Mouse (Mus musculus) c-Kit-positive CD71-positive TER-119-negative erythroid progenitor cells, embryonic 14.5 days (primary cell): ENCODE measurements around the gene Ice1.

Experiments used
- DNase-seq: peaks from one replicate; pipeline ENCODE4 v3.0.0-alpha.2; 2013; ENCODE audit warnings: low read depth

The Ice1 gene

DNA sequence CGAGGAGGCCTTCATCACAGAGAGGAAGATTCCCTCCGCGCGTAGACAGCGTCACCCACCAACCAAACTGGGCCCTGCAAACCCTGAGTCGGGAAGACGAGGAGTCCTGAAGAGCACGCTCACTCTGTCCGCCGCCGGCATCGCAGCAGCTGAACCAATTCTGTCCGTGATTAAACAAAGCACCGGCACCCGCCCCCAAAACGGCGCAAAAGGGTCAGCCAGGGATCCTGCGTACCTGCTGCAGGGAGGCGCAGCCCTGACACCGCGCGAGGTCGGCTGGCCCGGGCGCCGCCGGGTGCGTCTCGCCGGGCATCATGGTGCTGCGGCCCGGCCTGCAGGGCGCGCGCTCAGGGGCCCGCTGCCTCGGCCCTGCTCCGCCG lies at the start of gene Ice1:
Gene Ice1 (minus strand): TSS at position 353 of the 380 bp plus-strand sequence.
- DNase-seq = peak; percentile 24

DNA sequence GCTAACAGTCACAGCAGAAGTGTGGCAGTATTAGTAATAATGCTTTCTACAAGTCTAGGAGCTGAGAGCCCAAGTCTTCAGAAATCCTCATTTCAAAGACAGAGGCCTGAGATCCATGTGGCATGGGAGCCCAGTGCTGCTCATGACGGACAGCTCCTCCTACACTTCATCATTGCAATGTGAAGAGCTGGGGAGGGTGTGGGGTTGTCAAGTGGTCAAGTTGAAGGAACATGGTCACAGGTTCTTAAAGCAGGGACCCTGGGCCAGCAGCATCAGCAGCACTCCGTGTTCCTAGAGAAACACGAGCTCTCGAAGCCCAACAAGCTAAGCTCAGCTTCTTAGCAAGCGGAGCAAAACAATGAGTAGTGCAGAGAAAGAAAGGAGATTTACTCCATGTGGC lies 48.4 kb upstream of the Ice1 start:
- DNase-seq = no peak

DNA sequence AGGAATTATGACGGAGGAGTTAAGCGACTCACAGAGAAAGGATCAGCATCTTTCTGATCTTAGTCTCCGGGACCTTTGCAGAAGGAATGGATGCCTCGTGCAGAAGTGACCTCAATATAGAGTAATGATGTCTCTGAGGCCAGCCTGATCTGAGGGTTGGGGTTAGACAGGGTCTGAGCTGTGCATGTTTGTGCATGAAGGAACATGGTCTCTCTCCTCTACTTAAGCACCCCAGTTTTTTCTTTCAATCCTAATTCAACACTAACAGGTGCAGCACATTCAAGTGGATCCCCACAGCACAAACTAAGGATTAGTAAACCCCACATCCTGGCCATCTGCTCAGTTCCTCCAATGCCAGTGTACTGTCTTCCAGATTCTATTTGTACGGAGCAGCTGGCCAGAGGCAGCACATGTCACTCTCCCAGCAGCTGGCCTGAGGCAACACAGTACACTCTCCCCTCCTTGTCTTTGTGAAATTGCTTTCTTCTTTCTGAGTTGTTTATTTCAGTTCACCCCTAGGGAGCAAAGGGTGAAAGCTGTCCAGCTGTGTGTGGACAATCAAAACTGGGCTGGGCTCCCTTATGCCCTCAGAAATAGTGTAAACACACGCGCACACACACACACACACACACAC lies 47.7 kb upstream of the Ice1 start:
- no peak for DNase-seq

DNA sequence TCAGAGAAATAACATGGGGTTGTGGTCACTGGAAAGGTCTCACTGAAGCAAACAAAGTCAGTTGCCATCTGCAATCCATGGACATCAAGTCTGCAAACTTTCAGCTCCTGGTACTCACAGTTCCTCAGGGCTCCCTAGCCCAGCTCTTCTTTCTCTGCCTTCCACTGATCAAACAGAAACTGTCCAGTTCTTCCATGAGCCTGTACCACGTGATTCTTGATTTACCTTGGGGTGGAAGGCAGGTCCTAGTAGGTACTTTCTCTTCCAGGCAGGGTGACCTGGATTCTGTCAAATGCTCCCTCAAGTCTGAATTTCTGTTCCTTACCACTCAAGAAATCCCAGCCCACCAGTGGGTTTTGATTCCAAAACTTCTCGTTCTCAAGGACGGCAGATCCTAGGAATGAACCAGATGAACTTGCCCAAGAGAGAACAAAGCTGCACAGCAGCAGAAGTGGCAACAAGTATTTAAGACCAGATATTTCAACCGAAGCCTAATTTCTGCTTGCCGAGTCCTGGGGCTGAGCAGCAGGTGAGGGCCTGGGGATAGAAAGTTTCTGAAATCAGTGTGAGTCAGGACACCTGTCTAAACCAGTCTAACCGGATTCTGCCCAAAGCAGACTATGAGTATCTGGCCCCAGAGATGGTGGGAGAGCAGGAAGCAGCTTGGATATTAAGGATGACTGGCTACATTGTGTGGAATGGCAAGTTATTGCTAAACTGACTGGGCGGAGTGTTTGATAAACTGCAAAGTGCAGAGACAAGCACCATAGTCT lies 44.2 kb upstream of the Ice1 start:
- no peak for DNase-seq

DNA sequence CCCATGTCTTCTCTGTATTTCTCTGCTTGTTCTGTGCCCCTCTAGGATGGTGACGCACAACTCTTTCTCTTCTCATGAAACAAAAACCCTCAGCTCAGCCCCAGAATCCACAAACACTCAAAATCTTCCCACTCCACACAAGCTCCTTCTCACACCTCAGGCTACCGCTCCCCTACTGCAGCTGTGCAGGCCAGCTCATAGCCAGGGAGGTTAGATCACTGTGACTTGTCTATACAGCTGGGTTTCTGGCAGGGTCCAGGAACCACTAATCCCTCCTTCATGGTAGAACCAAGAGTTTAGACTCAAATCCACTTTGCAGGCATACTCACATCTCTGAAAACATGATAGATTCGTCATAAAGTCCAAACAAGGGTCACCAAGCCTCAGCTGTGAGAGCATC lies 42.9 kb upstream of the Ice1 start:
- DNase-seq = no peak

DNA sequence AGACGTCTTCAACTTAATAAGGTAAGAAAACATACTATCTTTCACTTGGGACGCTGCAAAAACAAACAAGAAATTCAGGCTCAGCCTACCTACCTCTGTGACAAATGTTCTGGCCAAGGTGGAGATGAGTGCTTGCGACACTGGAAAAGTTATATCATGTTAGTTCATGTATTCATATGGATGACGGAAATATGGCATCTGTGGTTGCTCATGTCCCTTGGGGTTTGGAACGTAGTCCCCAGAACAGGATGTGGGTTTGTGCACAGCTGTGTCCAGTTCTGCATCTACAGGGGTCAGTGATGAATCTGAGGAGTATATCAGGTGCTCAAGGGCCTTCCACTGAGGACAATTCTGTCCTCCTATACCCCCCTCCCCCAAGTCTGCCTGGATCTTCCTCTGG lies 40.3 kb upstream of the Ice1 start:
- no peak for DNase-seq

DNA sequence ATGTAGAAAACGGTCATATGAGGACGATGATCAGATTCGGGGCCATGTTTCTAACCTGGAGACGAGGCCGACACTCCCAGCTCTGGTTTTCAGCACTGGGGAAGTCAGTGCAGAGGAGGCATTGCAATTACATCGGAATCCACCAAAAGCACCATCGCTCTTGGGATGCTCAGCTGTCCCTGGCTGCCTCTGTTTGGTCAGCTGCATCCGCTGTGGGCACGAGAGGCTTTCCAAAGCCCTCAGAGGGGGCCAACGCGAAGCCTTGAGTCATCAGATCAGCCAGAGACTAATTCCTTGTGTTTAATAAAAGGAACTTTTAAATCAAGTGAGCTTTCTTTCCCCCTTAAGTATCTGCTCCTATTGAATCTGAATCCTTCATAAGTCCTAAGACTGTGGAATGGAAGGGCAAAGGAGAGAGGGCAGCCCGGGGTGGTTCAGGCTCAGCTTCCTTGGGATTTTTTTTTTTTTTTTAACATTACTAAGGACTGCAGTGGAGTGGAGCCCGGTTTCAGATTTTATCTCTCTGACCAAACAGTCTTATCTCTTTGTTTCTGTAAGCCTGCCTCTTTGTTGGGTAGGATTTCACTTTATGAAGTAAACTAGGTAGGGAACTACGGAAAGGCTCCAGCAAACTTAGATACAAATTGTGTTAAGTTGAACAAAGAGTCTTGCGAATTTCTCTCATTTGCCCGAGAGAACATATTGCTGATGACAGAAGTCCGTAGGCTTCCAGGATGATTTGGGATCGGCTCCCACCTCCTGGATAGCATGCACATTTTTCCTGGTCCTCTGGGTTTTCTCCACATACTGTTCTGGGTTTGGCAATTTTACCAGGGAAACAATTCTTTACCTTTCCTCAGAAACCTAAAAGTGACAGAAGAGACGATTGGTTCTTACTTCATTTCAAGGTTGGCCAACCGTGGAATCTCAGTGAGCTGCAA lies 39.1 kb upstream of the Ice1 start:
- DNase-seq = no peak

DNA sequence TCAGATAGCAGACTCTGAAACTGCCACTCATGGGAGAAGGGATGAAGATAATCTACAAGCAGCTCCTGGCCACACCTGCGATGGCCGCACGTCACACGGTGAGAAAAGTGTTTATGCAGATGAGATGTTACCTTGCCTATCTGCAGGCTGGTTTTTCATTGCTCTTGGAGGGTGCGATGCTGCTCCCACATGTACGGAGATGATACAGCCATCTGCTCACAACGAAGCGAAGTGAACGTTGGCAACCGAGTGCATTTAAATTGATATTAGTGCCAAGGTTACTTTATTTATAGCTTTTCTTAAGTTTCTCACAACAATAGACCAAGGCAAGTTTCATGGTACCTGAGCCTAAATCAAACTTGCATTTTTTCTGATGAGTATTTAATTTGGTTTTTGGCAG lies 37.6 kb upstream of the Ice1 start:
- DNase-seq = no peak

DNA sequence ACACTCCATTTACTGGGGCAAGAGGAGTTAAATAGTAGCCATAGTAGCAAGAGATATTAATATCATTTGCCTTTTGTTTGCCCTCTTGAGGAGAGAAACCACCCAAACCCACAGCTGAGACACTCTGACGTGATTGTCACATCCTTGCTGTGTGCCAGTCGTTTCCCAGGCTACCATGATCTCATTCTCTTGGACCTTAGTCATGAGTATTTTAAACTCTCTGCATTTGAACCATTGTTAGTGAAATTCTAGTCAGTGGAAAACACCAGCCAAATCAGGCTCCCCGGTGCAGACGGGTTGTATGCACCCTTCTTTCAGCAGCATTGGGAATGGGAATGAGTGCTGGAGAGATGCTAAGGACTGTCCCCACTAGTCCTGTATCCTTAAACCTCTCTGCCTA lies 32.6 kb upstream of the Ice1 start:
- no peak for DNase-seq

DNA sequence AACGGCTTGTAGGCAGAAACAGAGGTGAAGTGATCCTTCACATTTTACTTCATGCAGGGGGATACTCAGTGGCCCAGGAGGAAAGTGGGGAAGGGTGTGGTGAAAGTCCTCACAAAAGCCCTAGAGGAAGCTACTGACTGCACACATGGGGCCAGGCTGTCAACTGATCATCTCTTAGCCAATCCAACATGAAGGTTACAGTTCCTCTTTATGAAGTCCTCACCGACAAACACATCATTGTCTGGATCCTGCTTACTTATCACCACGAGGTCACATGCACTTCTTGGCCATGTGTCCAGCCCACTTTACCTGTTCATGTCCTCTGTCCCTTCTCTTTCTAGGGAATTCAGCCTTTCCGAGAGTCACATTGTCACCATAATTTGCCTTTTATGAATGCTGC lies 22.3 kb upstream of the Ice1 start:
- DNase-seq = no peak

DNA sequence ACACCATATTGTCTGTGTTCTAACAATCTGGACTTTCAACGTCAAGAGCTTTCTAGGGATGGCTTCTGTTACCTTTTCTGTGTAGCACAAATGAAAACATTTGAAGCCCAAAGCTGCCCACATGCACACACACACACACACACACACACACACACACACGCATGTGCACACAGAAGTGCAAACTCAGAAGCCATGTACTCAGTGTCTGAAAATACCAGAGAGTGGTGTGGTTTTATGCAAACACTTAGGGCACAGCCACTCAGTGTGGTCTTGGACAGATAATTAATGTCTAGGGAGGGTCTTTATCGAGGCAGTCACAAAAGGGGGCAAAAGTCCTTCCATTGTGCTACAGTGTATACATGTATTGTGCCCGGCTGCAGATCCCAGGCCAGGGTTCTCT lies 19.3 kb upstream of the Ice1 start:
- DNase-seq = no peak

DNA sequence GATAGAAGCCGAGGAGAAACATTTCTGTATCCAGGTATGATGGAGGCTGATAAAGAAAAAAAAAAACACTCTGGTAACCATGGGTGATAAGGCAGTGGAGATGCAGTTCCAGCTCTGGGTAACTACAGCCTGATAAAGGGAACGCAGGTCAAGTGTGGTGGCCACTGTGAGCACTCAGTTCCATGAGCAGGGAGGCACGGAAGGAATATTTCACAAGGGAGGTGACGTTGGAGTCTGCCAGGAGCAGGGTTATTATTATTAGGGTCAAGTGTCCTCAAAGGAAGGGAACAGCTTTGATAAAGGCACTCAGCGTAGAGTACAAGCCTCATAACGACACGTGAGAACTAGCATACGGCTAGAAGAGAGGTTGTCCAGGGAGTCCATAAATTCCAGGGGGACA lies 18.9 kb upstream of the Ice1 start:
- DNase-seq = no peak

DNA sequence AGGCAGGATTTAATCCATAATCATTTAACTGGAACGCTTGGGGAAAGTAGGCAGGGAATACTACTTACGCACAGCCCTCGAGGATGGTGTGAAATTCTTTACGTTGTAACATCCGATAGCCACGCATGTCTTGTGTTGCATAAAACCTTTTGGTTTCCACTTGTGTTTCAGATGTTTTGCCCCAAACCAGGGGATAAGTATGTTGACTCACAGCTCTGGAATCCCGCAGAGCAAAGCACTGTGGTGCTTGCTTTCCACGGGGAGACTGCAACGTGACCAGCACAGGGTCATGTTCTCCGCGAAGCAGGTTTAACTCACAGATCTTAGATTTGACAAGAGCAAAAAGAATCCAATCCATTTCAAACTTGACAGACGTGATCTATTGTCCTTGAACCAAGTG lies 18.1 kb upstream of the Ice1 start:
- DNase-seq = no peak

DNA sequence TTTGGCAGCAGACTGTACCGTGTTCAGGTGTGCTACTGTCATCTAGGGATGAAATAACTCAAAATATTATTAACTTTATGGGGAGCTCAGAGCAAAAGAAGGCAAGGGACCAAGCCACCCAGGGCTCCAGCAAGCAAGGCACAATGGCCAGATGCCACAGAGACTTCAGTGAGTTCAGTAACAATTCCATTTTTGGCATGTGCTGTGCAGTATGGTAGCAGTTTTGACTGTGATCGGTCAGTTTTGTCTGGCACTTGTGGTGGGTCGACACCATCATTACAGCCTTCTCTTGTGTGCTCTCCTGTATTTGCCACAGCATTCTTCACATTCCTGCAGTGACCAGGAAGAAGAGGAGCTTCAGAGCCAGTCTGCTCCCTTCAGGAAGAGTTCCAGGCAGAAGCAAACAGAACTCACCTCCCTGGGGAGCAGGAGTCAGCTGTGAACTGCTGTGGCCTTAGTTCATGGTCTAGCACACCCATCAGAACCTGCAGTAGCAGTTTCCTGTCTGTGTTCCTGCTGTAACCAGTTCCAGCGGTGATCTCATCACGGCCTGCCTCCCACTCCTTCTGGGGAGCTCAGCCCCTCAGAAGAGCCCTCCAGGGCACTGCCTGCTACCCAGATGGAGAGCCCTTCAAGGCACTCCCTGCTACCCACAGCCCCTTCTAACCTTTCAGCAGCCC lies 16.8 kb upstream of the Ice1 start:
- no peak for DNase-seq

DNA sequence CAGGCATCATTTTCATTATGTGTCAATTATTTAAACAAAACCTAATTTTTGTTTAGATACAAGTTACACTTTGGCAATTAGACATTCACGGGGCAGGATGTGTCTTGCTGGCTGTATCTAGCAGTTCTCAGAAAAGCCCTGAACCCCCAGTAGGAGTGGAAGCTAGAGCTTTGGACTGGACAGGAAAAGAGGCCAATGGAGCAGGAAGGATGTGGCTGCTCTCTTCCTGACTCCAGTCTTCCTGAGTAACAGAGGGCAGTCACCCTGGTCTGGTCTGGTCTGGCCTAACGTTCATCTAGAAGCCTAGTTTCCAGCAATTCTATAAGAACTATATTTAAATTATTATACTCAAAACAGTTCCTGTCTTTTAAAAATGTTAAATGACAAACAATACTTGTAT lies 16.0 kb upstream of the Ice1 start:
- DNase-seq = no peak

DNA sequence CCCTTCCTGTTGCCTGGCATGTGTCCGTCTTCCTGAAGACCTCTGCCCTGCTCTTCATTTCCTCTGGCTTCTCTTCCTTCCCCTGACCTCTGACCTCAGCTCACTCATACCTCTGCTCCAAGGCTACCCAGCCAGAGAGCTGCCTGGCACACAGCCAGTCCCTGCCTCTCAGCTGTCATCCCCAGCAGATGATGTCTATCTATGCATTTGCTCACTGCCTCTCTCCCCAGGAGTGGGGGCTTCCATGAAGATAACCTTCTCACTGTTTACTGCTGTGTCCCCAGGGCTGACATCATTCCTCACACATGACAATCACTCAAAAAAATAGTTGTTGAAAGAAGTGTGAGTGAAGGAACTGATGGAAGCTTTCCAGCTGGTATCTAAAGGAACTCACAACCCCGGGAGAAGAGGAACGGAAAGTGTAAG lies 12.6 kb upstream of the Ice1 start:
- DNase-seq = no peak

DNA sequence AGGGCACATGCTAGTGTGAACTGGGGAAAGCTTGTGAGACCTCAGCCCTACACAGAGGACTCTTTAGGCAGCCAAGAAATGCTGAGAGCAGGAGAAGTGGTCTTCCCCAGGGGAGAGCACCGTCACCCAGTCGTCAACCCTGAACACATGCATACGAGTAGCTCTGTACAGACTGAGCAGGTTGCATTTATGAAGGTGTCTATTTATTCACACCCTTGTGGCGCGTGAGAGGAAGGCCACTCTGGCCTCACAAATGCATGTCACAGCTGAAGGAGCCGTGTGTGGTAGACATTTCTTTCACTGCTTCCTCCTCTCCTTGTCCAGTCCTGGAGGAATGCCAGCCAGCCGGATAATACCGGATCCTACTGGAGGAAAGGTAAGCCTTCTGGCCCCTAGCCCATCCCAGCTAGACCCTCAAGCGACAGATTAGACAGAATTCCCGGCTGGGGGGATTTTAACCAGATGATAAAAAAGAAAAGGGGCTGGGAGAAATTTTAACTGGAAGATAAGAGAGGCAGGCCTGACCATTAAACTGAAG lies 8.6 kb upstream of the Ice1 start:
- no peak for DNase-seq

DNA sequence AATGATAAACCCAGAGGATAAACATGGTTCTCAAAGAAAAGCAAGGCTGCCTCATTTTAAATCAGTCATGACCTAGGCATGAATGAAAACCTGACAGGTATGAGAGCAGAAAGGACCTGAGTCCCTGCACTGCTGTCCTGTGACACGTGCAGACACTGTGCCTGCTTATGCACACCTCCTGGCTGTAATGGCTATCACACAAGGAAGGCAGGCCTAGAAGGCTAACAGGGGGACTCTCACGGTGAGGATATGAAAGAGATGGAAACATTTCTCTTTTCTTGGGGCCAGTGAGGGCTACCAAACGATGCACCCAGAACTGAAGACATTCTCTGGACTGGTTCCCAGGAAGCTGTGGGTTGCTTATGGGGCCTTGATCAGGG lies 6.6 kb upstream of the Ice1 start:
- no peak for DNase-seq

DNA sequence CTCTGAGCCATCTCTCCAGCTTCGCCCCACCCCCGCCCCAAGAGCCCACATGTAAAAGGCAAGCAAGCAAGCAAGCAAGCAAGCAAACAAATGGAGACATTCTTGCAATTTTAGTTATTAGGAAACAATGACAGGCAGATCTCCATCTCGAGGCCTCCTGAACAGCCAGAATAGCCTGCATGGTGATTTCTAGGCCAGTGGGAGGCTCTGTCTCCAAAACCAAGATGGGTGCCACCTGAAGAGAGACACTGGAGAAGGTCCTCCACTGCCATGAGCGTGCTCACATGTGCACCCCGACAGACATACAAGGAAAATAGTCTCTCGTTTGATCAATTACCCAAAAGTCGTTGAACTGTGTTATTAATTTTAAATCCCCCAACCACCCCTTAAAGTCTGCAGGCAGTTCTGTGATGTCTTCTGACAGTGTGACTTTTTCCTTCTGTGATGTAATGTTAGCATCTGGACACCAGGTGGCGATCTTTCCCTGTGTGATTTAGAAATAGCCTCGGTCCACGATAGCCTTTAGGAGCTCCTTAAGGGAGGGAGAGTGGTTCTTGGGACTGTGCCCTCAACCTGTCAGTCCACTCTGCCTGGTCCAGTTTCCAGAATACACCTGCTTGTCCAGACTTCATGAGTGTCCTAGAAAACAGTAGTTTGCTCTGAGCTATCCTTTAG lies 6.1 kb upstream of the Ice1 start:
- peak; percentile 56 for DNase-seq

DNA sequence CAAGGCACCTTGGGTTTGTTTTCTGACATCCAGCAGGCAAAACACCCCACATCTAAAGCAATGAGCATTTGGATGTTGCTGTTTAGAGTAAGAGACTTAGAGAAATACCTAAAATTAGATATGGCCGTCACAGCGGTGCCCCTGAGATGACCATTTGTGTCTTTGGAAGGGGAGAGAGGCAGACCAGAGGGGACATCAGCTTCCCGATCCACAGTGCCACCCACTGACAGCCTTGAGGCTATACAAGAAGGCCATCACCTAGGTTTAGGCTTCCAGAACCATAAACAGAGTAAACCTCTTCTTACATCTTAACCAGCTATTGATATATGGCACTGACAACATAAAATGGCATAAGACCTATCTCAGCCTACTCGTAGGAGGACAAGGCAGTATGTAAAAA lies 4.5 kb upstream of the Ice1 start:
- DNase-seq = no peak

DNA sequence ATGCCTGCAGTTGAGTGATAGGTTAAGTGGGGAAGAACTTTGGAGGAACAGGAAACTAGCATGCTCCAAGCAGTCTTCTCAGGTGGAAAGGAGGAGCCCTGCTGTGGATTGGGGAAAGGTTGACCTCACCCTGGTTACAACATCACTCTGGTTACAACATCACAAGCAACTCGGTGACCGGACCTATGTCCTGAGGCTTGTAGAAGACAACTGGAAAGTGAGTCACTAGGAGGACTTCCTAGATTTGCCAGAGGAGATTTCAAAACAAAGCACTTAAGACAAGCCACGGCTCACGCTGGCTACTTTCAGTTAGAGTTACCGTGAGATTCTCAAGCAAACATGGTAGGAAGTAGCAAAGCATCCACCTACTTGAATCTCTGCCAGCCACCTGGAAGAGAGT lies 3.9 kb upstream of the Ice1 start:
- DNase-seq = no peak

DNA sequence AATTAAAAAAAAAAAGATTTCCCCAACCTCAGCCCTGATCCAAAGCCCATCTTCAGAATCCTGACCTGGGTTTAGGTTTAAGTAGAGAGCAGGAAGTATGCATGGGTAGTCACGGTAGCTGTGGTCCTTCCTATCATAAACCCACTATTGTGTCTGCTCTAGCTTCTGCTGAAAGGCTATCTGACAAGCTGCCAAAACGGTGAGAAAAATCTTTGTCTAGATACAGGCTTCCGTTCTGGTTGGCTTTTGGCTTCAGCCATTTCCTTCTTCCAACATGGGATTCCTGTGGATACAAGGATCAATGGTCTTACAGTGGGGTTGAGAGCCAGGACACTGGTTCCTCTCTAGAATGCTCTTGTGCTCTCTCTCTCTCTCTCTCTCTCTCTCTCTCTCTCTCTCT lies 2.2 kb upstream of the Ice1 start:
- DNase-seq = no peak
